In genomic region chr4:53878542-53879417, GRCm38 (mm10) we compare ENCODE assay signal across 8 mouse cellular contexts. TPM values are rescaled to one million over a fixed set of nuclear protein-coding genes. Genes with fewer than 3 reads are reported as not detected.
A peak's percentile ranks its signal among the peaks of the same experiment; 100 is the strongest.
DNase-seq lines count a peak whose midpoint lies in the region; ATAC-seq and TF ChIP-seq lines count a peak whose summit lies in the region.

No protein-coding gene starts in this region.

- 13% methylated on average over 24 of the region's 24 CpGs for WGBS in lung, embryonic 16.5 days
- 62% methylated on average over 24 of the region's 24 CpGs for WGBS in forebrain, embryonic 10.5 days
- WGBS in stomach, embryonic 14.5 days: 17% methylated on average over 24 of the region's 24 CpGs

- H3K36me3 ChIP-seq in lung, embryonic 16.5 days (ENCODE audit: control insufficient read depth, insufficient read depth, low read length): no peaks in the 10 kb centered on the region
- no peaks in the 10 kb centered on the region for H3K36me3 ChIP-seq in forebrain, embryonic 10.5 days (replicated peaks)
- no peaks in the 10 kb centered on the region for H3K36me3 ChIP-seq in stomach, embryonic 14.5 days (ENCODE audit: control insufficient read depth, insufficient read depth, low read length)

- no peaks in the 10 kb centered on the region for H3K27me3 ChIP-seq in lung, embryonic 16.5 days (ENCODE audit: control insufficient read depth, insufficient read depth, low read depth, low read length)
- no peaks in the 10 kb centered on the region for H3K27me3 ChIP-seq in forebrain, embryonic 10.5 days (ENCODE audit: poor library complexity, severe bottlenecking)
- no peaks in the 10 kb centered on the region for H3K27me3 ChIP-seq in stomach, embryonic 14.5 days (ENCODE audit: control insufficient read depth, insufficient read depth, low read length)

- ATAC-seq in lung, embryonic 16.5 days (ENCODE audit: low read depth): peak; percentile 59; the same call in 1 of the 2 replicates
- no peak for ATAC-seq in stomach, embryonic 14.5 days (ENCODE audit: insufficient number of reproducible peaks, insufficient read depth, low FRiP score, low read depth)

- H3K4me3 ChIP-seq in lung, embryonic 16.5 days (ENCODE audit: low read length): peak overlapping the region; percentile 39
- no peak overlapping the region for H3K4me3 ChIP-seq in forebrain, embryonic 10.5 days
- 0 out of 2 replicates have a peak overlapping the region, but pooled peaks have one; percentile 4 for H3K4me3 ChIP-seq in stomach, embryonic 14.5 days (ENCODE audit: low read depth, low read length)
- no peak overlapping the region for H3K4me3 ChIP-seq in gastrocnemius, adult 2 months

- no peak for DNase-seq in lung, postnatal 14 days
- DNase-seq in forebrain, embryonic 10.5 days (ENCODE audit: extremely low spot score, low spot score): no peak
- DNase-seq in kidney, postnatal 4 days: peak; percentile 40 to 60
- DNase-seq in c-Kit-positive CD71-positive TER-119-positive erythroid progenitor cells, embryonic 14.5 days (ENCODE audit: low spot score): no peak
- no peak for DNase-seq in adipocyte (ENCODE audit: low spot score)
- DNase-seq in gastrocnemius, adult 2 months: no peak

- peak overlapping the region; percentile 58 for H3K4me2 ChIP-seq in lung, embryonic 16.5 days (ENCODE audit: low read depth, low read length)
- H3K4me2 ChIP-seq in stomach, embryonic 14.5 days (replicated peaks; ENCODE audit: low read depth, low read length): peak overlapping the region; percentile 35

- H3K4me1 ChIP-seq in lung, embryonic 16.5 days (replicated peaks; ENCODE audit: control insufficient read depth, insufficient read depth, low read length): peaks cover 8% of the 10 kb centered on the region
- peaks cover 9% of the 10 kb centered on the region for H3K4me1 ChIP-seq in forebrain, embryonic 10.5 days
- H3K4me1 ChIP-seq in stomach, embryonic 14.5 days (ENCODE audit: control insufficient read depth, insufficient read depth, low read length): 0 out of 2 replicates have a peak, but pooled peaks cover 6% of the 10 kb centered on the region

- TF ChIP-seq CTCF in gastrocnemius, adult 2 months (IDR thresholded peaks at IDR 0.05): no peak

- H3K9ac ChIP-seq in lung, embryonic 16.5 days (ENCODE audit: low read length): peak overlapping the region; percentile 53
- H3K9ac ChIP-seq in stomach, embryonic 14.5 days (replicated peaks; ENCODE audit: low read depth, low read length): no peak overlapping the region

- intact Hi-C loops in gastrocnemius, adult 2 months (cut with DNase I): no loop called here

- H3K9me3 ChIP-seq in lung, embryonic 16.5 days (ENCODE audit: control insufficient read depth, low read length): no peaks in the 10 kb centered on the region
- H3K9me3 ChIP-seq in forebrain, embryonic 10.5 days: no peaks in the 10 kb centered on the region
- no peaks in the 10 kb centered on the region for H3K9me3 ChIP-seq in stomach, embryonic 14.5 days (ENCODE audit: control insufficient read depth, low read depth, low read length)

- no peak overlapping the region for H3K27ac ChIP-seq in lung, embryonic 16.5 days (ENCODE audit: low read length)
- peak overlapping the region; percentile 37; the same call in 1 of the 2 replicates for H3K27ac ChIP-seq in forebrain, embryonic 10.5 days
- no peak overlapping the region for H3K27ac ChIP-seq in stomach, embryonic 14.5 days (ENCODE audit: low read length)
- H3K27ac ChIP-seq in gastrocnemius, adult 2 months: no peak overlapping the region

RNA-seq across cellular contexts. Expression of gene Tmem38b, which starts 52.9 kb away (rescaled TPM):
- polyA plus RNA-seq in lung, embryonic 16.5 days (2015; fragmentation: Nextera tagmentation; extraction: Ambion mirVana): 17.0 and 17.1 TPM in 2 replicates
- polyA plus RNA-seq in forebrain, embryonic 10.5 days (2016; fragmentation: Nextera tagmentation; extraction: Ambion mirVana): 5.9 and 6.2 TPM in 2 replicates
- polyA plus RNA-seq in stomach, embryonic 14.5 days (2014; fragmentation: Nextera tagmentation; extraction: Ambion mirVana): 8.6 and 9.1 TPM in 2 replicates
- total RNA-seq in gastrocnemius, adult 2 months (2021): 10 to 100 TPM; 58.6 to 69.6 TPM

Comparison
In these comparisons a context has a peak if more than half of its experiments do, and no peak if none do; other contexts are left out.
1. H3K4me3 ChIP-seq: peak in lung, embryonic 16.5 days (single experiment) and stomach, embryonic 14.5 days (single experiment); none in forebrain, embryonic 10.5 days (single experiment) and gastrocnemius, adult 2 months (single experiment).
2. DNase-seq: peak in kidney, postnatal 4 days (2 of 2); none in lung, postnatal 14 days (single experiment), forebrain, embryonic 10.5 days (single experiment), c-Kit-positive CD71-positive TER-119-positive erythroid progenitor cells, embryonic 14.5 days (single experiment), adipocyte (single experiment) and gastrocnemius, adult 2 months (single experiment).